Mouse (Mus musculus) thymus, postnatal 10 days (tissue): ENCODE measurements around the gene Siah3.

Experiments
- DNase-seq, 2 experiments: peaks; one replicate each; pipeline ENCODE4 v3.0.0; 2021; ENCODE audit warnings: low spot score in 2 of 2

Siah3 gene

DNA sequence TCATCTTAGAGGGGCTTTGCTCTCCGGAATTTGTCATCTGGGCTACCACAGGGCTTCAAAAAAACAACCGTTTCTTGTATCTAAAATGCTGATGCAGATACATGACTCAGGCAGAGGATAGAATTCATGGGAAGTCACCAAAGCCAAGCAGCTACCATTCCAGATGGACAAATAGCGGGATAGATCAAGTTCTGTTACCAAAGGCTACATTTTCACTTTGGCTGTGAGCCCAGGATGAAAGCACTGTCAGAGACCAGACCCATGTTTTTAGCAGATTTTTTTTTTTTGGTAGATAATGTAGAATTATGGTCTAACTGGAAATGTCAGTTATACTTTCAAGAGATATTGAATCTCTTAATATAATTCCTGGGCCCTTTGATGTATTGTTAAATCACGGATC is 7.4 kb downstream of the Siah3 start:
- no peak for DNase-seq

DNA sequence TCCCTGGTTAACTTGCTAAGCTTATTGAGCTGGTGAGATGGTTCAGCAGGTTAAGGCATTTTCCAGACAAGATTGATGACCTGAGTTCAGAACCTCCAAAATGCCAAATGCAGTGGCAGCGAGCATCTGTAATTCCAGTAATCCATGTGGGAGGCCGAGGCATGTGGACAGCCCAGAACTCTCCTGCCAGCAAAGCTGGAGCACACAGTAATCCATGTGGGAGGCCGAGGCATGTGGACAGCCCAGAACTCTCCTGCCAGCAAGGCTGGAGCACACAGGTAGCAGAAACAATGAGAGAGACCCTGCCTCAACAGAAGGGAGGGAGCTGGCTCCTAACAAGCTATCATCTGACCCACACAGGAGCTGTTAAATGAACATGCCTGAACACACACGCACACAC is 13.2 kb downstream of the Siah3 start:
- DNase-seq, result no peak

- DNase-seq, result no peak
Measured at GRCm38 (mm10) chr14:75473061-75473930, 17.5 kb downstream of the Siah3 start.

GRCm38 (mm10) chr14:75475887-75476286 is 20.1 kb downstream of the Siah3 start:
- no peak for DNase-seq

GRCm38 (mm10) chr14:75482231-75483175 is 26.7 kb downstream of the Siah3 start:
- no peak for DNase-seq

GRCm38 (mm10) chr14:75483176-75483546 is 27.4 kb downstream of the Siah3 start:
- no peak for DNase-seq

GRCm38 (mm10) chr14:75487932-75488331 is 32.1 kb downstream of the Siah3 start:
- DNase-seq, result no peak

- no peak for DNase-seq
Measured at GRCm38 (mm10) chr14:75493555-75494194, 37.9 kb downstream of the Siah3 start.

GRCm38 (mm10) chr14:75494926-75495325 is 39.1 kb downstream of the Siah3 start:
- no peak for DNase-seq

GRCm38 (mm10) chr14:75501501-75501990 is 45.8 kb downstream of the Siah3 start:
- DNase-seq, result no peak

DNA sequence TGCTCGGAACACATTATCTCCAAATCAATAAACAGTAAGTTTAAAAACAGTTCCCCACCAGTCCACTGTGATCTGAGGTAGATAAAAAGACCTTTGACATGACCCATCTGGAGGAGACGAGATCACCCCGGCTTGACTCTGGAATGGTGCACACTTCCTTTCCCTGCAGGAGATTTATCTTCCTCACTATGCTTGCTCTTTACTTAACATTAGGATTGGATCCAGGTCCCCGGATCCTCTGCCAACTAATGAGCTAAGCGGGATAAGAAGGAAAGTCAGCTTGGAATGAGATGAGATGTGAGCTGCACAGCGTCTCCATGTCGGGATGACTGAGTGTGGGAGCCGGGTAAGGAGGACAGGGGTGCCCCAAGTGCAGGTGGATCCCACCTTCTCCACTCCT is 46.7 kb downstream of the Siah3 start:
- DNase-seq, result no peak

GRCm38 (mm10) chr14:75504255-75504654 is 48.5 kb downstream of the Siah3 start:
- no peak for DNase-seq

DNA sequence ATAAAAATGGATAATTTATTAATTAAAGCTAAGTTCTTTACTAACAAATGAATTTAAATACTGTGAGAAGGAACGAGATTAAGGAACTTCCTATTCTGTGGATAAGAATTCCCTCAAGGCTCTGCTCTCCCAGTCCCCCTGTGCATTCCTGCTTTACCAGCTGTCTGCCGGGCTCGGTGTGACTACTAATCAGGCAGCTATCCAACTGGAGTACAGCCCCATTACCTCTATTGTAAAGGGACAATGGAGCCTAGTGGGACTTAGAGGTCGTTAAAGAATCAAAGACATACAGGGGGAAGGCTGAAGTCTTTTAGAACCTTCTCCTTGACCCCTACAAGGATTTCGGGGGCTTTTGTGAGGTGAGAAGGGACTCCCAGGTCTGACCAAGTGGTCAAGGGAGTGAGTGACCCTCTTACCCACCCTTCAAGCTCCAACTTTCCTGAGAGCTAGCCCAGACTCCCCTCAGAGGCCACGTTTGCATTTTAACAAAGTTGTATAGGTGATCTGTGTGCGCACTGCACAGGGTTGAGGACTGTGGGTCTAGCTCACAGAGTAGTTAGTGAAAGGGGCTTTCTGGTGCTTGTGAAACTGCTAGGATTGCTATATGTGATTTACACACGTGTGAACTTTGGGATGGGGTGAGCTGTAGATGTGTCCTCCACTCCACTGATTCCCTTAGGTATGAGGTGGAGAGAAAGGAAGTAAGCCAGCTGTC is 49.5 kb downstream of the Siah3 start:
- DNase-seq, result no peak

DNA sequence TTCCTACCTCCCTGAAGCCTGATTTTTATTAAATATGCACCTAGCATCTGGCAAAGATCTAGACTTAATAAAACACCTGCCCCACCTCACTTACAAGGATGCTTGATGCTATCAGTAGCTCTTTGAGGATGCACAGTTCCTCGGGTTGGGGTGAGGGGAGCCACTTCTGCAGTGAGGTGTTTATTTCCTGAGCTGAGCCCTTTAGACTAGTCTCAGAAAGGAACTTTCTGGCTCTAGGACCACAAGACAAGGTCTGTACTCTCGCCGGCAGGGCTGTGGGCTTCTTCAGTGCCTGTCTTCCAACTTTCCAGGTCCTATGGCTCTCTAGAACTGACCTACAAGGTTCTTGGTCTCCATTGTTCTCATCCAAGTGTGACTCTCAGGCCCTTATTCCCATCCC is 50.5 kb downstream of the Siah3 start:
- DNase-seq, result no peak

DNA sequence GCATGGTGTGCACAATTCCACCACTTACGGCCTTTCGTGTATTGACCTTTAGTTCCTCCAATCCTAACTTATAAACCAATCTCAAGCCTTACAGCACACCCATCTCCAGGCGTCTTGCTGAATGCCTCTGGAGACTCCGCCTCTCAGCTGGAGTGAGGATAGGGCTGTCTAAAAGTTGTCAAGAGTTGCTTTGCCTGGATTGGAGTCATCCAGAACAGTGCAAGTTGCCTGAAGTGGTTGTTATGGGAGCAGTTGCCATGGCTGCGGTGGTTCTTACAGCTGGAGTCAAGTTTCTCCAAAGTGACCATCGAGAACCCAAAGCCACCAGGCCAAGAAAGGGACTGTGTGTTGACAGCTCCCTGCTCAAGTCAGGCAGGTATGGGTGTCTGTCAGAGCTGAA is 54.3 kb downstream of the Siah3 start:
- no peak for DNase-seq

DNA sequence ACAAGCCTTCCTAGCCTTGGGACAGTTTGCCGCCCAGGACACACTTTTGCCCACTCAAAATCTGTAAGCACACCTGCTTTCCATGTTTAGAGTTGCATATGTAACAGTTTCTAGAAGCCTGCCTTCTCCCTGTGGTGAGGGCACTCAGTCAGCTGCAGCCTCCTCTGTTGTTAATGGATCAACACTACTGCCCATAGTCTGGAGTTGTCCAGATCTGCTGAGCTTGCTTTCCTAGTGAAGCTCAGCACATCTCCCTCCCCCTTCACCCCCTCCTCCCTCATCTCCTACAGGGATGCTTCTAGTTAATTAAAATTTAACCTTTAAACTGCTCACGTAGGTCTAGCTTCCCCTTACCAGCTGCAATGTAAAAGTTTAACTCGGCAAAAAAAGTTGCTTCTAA is 57.2 kb downstream of the Siah3 start:
- no peak for DNase-seq

DNA sequence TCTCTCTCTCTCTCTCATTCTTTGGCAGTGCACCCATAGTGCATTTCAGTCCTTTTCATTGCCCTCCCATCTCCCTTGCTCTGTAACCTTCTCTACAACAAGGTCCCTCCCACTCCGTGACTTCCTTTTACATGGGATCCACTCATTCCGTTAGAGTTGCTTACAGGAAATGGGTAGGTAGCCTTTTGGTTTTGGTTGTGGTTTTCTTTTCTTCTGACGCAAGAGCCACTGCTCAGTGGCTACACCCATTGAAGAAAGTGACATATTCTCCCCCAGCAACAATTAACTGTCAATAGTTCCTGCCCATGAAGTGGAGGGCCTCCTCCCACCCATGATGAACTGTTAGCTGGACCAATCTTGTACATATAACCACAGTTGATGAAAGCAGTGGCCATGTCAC is 60.4 kb downstream of the Siah3 start:
- DNase-seq, result no peak

- no peak for DNase-seq
Measured at GRCm38 (mm10) chr14:75516917-75517595, 61.3 kb downstream of the Siah3 start.

DNA sequence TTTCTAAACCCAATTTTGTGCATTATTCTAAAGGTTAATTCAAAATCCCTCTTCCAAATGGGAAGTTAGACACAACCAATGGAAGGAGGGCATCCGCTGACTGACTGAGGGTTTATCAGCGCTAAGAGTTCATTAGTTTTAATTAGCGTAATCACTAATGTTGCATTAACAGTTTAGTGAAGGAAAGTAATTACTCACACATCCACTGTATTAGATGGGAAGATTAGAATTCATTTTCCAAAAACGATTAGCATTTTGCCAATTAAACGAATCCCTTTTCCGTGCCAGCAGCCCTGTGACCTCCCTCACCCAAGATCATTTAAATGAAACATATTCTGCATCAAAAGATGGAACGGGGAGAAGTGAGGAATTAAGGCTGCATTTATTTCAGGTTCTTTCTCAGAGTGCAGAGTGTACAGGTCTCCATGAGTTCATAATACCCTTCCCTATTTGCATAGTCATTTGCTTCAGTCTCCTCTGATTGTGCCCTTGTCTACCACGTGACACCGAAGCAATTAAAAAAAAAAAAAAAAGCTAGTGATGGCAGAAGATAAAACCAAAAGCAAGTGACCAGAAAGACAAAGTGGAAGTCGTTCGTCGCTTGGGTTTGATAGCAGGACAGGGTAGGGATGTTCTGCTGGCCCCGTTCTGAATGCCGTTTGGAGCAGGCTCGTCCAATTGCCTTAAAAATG is 62.6 kb downstream of the Siah3 start:
- no peak for DNase-seq

- DNase-seq, result no peak
Measured at GRCm38 (mm10) chr14:75518899-75519298, 63.1 kb downstream of the Siah3 start.
